Mouse (Mus musculus) heart, adult 2 months (tissue): ENCODE measurements around the gene Gm13279.
A peak's percentile ranks its signal among the peaks of the same experiment; 100 is the strongest.
"Not testable (repeated sequence)": the region's sequence is repeated elsewhere in the genome, so short reads cannot be mapped to it uniquely, and the experiment has no call there.

Experiments used
- CTCF ChIP-seq: fragments of 200-600 bp; IDR thresholded peaks from 2 replicates; pipeline ENCODE4 v1.8.1; 2022; ENCODE audit warnings: antibody characterized with exemption, mild to moderate bottlenecking, moderate library complexity
- EP300 ChIP-seq: fragments of 200-500 bp; IDR thresholded peaks from 2 replicates; pipeline ENCODE4 v1.6.1; 2011; ENCODE audit warnings: low read depth, low read length, control low read depth; ENCODE audit not compliant: insufficient read depth

DNA sequence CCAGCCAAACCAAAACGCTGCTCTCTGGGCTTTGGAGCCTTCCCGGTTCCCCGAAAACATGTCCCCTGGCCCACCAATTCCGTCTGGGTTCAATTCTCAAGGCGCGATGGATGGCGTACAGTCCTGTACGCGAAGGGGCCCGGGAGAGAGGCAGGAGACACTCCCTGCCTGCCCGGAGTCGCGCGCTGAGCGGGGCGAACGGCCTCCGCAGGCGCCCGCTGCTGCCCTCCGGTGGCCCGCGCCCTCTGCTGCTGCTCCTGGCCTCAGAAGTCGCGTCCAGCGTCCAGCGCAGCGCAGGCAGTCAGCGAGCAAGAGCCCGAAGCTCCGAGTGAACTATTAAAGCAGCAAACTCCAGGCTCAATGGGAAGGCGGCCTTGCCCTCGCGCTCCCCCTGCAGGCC is 8.6 kb downstream of the Gm13279 start:
- not testable (repeated sequence) for TF ChIP-seq EP300
- peak; percentile 34 for TF ChIP-seq CTCF
